Mouse (Mus musculus): Measurements from ENCODE around the gene Pla2g4f.

Gene Pla2g4f

DNA sequence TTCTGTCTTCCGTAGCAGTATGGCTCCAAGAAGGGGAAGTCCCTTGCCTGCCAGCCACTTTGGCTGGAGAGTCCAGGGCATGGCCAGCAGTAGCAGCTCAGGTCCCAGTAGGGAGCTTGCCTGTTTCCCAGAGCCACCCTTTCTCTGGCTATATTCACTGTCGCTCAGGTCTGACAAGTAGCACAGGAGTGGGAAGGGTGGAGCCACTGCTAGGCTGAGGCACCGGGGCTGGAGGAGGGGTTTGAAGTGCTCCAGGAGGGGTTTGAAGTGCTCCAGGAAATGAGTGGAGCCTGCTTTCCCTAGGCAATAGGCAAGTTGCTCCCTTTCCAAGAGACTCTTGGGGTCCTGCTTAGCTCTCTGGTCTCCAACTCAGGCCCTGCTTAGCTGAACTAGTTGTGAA, at the start of gene Pla2g4f:
Pla2g4f (minus strand) TSS at position 190 of the 400 bp plus-strand sequence.
- no peak for DNase-seq

- DNase-seq = no peak
These were observed 46.5 kb upstream of the Pla2g4f start for GRCm38 (mm10) chr2:120360425-120360824.

GRCm38 (mm10) chr2:120352682-120353646, 39.0 kb upstream of the Pla2g4f start, which contains the start of gene Vps39:
TSS of gene Vps39 (minus strand) at chr2:120353137.
- peak; percentile 85 for DNase-seq

DNA sequence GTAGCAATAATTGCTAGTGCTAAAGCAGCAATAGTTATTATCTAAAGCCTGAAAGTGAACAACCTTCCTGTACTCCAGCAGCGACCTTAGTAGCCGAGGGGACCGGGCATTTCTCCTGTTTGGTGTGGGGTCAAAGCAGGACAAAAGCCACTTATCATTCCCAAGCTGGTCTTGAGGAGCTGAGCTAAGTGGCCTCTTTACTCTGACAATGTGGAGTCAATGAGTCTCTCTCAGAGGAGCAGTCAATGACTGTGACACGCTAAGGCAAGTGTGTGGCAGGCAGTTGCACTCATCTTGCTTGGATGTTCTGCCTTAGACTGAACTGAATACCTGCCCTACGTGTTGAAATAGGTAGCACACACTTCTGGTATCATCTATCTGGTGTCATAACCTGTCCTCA, 37.4 kb upstream of the Pla2g4f start:
- no peak for DNase-seq

DNA sequence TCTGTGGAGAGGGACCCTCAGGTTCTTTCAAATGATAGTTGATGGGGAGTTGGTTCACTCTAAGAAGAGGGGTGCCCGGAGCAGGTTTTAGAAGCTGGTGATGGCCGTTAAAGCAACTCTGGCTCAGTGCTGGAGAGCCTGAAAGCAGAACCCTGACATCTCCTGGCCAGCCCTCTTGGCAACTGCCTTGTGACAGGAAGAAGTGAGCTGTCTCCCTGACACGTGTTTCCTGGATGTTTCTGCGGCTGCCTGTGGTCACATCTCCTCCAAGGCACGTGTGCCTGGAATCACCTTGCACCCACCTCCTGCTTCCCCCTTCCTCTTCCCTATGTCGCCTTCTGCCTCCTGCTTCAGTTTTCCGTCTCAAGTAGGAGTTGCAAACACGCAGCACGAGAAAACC, 34.2 kb upstream of the Pla2g4f start:
- DNase-seq = no peak

GRCm38 (mm10) chr2:120341741-120342140, 27.8 kb upstream of the Pla2g4f start:
- no peak for DNase-seq

GRCm38 (mm10) chr2:120337886-120338285, 23.9 kb upstream of the Pla2g4f start:
- no peak for DNase-seq

DNA sequence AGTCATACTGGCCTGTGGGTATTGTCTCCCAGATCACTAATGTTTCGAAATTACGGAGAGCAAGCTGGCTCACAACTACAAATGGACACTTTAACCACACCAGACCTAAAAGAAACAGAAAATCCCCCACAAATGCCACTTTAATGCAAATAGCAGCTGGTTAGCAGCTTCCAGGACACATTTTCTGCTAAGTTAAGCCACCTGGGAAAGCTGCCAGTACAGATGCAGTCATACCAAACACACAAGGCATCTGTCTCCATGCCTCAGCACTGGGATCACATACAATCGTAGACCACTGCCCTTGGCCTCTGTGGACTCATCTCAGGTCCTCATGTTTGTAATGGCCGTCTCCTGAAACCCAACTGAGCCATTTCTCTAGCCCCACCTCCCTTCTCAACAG, 17.6 kb upstream of the Pla2g4f start:
- peak; percentile 22 for DNase-seq

DNA sequence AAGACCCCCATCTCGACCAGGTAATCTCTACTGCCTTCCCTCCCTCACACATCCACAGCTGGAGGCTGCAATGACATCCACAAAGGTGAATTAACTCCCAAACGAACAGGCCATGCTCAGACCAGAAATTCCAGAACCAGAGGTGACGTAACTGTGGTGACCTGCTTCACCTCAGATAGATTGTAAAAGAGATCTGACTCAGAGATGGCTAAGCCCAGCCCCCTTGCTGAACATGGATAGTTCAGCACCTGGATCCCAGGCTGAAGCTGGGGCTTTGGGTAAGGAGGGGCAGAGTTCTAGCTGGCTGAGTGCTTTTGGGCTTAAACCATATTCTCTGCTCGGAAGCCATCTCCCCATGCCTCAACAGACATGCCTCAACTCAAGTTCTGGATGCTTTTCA, 1.1 kb upstream of the Pla2g4f start:
- DNase-seq = no peak

GRCm38 (mm10) chr2:120314487-120314886, 522 bp upstream of the Pla2g4f start:
- DNase-seq = no peak

- no peak for DNase-seq
These were observed 1.6 kb downstream of the Pla2g4f start for GRCm38 (mm10) chr2:120312276-120312825.

DNA sequence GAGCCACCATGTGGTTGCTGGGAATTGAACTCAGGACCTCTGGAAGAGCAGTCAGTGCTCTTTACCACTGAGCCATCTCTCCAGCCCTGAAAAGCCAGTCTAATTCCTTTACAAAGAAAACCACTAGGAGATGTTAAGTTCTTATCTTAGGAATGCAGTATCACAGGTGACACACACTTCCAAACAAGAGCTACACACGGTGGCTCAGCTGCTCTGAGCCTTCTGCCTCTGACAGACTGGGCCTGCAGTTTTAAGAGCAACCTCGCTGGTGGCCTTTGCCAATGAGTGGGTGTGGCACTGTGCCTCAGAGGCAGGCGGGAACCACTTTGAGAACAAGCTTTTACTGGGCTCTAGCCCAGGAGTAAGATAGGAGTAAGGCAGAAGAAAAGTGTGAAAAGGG, 9.9 kb downstream of the Pla2g4f start:
- no peak for DNase-seq

DNA sequence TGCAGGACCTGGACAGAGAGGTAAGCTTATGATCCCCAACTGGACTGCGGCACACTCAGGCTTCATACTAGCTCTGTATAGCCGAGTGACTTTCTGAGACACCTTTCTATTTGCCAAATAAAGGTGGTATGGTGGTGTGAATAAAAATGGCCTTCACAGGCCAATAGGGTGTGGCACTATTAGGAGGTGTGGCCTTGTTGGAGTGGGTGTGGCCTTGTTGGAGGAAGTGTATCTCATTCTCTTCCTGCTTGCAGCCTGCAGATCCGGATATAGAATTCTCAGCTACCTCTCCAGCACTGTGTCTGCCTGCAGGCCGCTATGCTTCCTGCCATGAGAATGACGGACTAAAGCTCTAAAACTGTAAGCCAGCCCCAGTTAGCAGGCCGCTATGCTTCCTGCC, 12.9 kb downstream of the Pla2g4f start:
- no peak for DNase-seq

DNA sequence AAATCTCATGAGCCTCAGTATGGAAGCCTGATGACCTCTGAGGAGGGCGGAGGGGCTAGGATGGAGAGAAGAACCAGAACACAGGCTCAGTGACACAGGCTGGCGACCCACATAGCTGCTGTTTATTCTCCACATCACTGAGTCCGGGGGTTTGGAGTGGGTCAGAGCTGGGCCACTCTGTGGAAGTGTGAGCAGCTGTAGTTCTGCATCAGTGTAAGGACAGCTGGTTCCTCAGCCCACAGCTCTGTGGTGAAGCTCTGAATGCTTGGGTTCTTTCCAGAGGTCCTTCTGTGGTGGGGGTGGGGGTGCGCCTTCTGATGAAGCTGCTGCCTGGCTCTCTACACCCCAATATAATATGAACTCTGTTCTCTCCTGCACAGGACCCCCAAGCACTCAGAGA, 14.1 kb downstream of the Pla2g4f start:
- no peak for DNase-seq

DNA sequence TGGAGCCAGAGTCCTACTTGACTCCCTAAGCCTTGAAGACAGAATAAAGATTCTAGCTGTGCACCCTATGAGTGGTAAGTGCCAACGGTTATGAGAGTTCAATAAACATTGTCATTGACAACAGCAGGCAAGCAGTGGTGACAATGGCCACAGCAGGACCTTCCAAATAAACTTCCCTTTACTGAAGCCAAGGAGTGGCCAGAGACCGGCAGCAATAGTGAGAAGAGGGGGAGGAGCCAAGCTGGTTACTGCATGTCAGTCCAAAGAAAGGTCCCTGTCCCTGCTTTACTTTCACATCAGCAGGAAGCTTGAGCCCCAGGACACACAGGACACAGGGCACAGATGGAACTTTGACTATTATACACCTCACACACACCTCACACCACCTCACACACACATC, 17.8 kb downstream of the Pla2g4f start:
- no peak for DNase-seq

DNA sequence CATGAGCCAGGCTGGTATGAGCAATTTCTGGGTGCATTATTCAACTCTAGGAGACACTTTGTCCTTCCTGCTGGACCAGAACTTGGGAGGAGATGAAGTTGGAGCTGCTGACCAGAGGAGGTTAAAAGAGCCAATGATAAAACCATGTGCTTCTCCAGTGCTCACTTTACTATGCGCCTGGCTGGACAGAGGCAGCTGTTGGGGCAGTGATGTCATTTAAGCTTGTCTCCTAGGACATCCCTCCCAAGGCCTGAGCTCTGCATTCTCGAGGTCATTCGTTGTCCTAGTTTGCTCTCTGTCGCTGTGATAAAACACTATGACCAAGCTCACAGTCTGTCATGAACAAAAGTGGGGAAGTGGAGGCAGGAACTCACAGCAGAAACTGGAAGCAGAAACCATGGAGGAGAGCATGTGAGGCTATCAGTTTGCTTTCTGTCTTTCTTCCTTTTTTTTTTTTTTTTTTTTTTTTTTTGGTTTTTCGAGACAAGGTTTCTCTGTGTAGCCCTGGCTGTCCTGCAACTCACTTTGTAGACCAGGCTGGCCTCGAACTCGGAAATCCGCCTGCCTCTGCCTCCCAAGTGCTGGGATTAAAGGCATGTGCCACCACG, 22.4 kb downstream of the Pla2g4f start:
- no peak for DNase-seq

GRCm38 (mm10) chr2:120288995-120289394, 25.0 kb downstream of the Pla2g4f start, which contains the start of gene Pla2g4d:
TSS of gene Pla2g4d (minus strand) at chr2:120289197.
- DNase-seq = no peak

DNA sequence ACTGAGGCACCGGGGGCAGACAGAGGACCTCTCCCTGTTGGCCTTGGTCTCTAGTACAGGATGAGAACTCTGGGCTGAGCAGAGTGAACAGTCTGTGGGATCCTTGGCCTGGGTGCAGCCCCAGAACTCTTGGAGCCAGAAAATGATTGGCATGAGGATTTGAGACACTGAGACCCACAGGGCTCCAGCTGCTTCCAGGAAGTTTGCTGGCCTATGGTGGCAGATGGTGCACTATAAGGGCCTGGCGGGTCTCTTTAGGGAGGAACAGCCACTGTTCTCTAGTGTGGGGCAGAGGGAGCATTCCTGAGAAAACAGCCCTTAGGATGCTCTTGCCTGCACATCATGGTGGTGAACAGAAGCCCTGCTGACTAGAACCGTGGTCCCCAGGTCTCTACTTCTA, 25.6 kb downstream of the Pla2g4f start:
- no peak for DNase-seq

DNA sequence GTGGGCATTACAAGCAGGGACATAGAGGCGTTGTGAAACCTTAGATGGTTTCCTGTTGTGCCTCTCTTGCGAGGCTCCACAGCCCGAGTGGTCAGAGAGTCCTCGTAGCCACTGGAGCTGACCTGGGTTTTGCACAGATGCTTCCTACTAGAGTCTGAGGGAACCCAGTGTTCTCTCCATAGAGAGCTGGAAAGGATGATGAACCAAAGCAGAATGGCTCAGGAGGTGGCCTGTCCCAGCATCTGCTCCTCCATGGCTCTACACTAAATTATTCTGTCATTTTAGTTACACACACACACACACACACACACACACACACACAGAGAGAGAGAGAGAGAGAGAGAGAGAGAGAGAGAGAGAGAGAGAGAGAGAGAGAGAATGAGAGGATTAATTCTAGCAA, 28.3 kb downstream of the Pla2g4f start:
- DNase-seq = no peak

- no peak for DNase-seq
These were observed 29.3 kb downstream of the Pla2g4f start for GRCm38 (mm10) chr2:120284705-120285104.

DNA sequence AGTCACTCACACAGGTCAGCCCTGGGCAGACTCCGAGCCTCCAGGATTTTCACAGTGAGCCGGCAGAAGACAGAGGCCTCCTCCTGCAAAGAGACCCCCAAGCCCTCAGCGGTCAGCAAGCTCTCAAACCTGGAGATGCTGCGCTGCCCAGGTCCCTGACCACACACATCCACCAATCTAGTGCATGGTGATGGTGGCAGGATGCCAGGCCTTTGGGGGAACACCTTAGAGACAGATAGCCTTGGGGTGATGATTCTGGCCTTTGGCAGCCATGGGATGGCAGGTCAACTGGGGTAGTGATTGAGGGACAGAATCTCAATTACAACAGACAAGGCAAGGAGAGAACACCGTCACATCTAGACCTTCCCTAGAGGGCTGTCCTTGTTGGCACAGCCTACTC, 29.9 kb downstream of the Pla2g4f start:
- DNase-seq = no peak

- DNase-seq = no peak
These were observed 30.4 kb downstream of the Pla2g4f start for GRCm38 (mm10) chr2:120283550-120283949.

DNA sequence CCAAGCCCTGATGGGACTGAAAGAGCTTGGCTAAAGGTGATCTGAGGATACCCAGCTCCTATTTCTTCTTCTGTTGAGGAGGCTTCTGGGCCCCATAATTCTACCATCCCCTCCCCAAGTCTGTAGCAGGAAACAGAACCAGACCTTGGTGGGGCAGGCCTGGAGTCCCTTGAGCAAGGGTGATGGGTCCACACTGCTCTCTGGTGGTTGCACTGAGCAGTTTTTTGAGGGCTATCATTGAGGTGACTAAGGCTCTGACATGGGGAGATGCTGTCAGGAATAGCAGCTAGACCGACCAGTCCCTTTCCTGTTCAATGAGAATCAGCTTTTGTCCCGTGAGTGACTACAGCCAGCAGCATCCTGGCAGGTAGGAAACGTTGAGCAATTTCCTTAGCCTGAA, 32.7 kb downstream of the Pla2g4f start:
- DNase-seq = no peak

GRCm38 (mm10) chr2:120279961-120280360, 34.0 kb downstream of the Pla2g4f start:
- peak; percentile 34 for DNase-seq
